Mouse (Mus musculus) embryonic facial prominence, embryonic 13.5 days (tissue): Measurements from ENCODE around the gene Kpna2. TPM values are rescaled to one million over a fixed set of nuclear protein-coding genes. Genes with fewer than 3 reads are reported as not detected.
"Not testable (repeated sequence)": the region's sequence is repeated elsewhere in the genome, so short reads cannot be mapped to it uniquely, and the experiment has no call there.

Experiments
- ATAC-seq: fragments of 200-750 bp; cut with Nextera tagmentation; 2 replicates; pipeline ENCODE4 v1.8.0; 2017; ENCODE audit warnings: low read depth; ENCODE audit not compliant: insufficient number of reproducible peaks, insufficient read depth, low FRiP score, low TSS enrichment
- H3K27ac ChIP-seq: fragments of 300-500 bp; sonication (generic); 2 replicates; pipeline ENCODE4 v1.5.1; 2015; ENCODE audit warnings: moderate library complexity, mild to moderate bottlenecking, inconsistent platforms
- H3K27me3 ChIP-seq: fragments of 300-500 bp; sonication (generic); 2 replicates; pipeline ENCODE4 v1.6.1; 2015; ENCODE audit warnings: mild to moderate bottlenecking, inconsistent platforms
- H3K36me3 ChIP-seq: fragments of 300-500 bp; sonication (generic); 2 replicates; pipeline ENCODE4 v1.6.1; 2015; ENCODE audit warnings: mild to moderate bottlenecking, inconsistent platforms
- H3K4me1 ChIP-seq: fragments of 300-500 bp; sonication (generic); 2 replicates; pipeline ENCODE4 v1.6.1; 2015; ENCODE audit warnings: inconsistent platforms
- H3K4me2 ChIP-seq: fragments of 300-500 bp; sonication (generic); 2 replicates; pipeline ENCODE4 v1.6.1; 2015; ENCODE audit warnings: moderate library complexity, mild to moderate bottlenecking, inconsistent platforms
- H3K4me3 ChIP-seq: fragments of 300-500 bp; sonication (generic); 2 replicates; pipeline ENCODE4 v1.5.1; 2015; ENCODE audit warnings: mild to moderate bottlenecking, inconsistent platforms
- H3K9ac ChIP-seq: fragments of 300-500 bp; sonication (generic); 2 replicates; pipeline ENCODE4 v1.6.1; 2015; ENCODE audit warnings: mild to moderate bottlenecking, inconsistent platforms
- H3K9me3 ChIP-seq: fragments of 300-500 bp; sonication (generic); 2 replicates; pipeline ENCODE4 v1.6.1; 2016; ENCODE audit warnings: inconsistent platforms
- WGBS: fragments of 180-500 bp; shearing (Covaris S2); methylation state at CpG from one replicate; pipeline ENCODE4 v1.1.7; 2015; ENCODE audit warnings: mixed read lengths; 5-methylcytosine and 5-hydroxymethylcytosine counted together
- polyA plus RNA-seq: library from polyadenylated mRNA; unstranded; fragments of >200 nt; fragmentation: Nextera tagmentation; extraction: Ambion mirVana; gene quantifications from 2 replicates; pipeline ENCODE4 v1.2.1, GENCODE M21; 2015

Gene Kpna2
- polyA plus RNA-seq, 1 experiment from 2014 or later: 398 TPM

DNA sequence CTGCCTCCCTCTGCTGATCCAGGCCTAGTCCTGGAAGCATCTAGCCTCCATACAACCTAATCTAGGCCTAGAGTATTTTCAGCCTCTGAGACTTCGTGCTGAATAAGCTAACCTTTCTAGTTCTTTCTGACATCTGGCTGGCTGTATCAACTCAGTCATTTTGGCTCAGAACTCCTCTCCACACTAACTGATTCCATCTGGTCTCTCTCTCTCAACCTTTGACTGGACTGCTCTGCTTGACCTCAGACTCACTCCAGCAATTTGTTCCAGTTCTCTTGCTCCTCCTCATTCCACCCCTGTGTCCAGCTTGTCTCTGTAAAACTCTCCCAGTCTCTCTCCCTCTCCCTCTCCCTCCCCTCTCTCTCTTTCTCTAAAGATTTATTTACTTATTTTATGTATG lies 17.6 kb upstream of the Kpna2 start:
- Histone ChIP-seq H3K4me3 (no peak overlapping the region), H3K4me2 (no peak overlapping the region), H3K9ac (no peak overlapping the region), H3K4me1 (0 out of 2 replicates have a peak, but pooled peaks cover under 1% of the 10 kb centered on the region), H3K36me3 (no peaks in the 10 kb centered on the region), H3K9me3 (no peaks in the 10 kb centered on the region), H3K27me3 (no peaks in the 10 kb centered on the region), H3K27ac (no peak overlapping the region)
- WGBS: 24% methylated on average over 1 of the region's 1 CpGs
- no peak for ATAC-seq

DNA sequence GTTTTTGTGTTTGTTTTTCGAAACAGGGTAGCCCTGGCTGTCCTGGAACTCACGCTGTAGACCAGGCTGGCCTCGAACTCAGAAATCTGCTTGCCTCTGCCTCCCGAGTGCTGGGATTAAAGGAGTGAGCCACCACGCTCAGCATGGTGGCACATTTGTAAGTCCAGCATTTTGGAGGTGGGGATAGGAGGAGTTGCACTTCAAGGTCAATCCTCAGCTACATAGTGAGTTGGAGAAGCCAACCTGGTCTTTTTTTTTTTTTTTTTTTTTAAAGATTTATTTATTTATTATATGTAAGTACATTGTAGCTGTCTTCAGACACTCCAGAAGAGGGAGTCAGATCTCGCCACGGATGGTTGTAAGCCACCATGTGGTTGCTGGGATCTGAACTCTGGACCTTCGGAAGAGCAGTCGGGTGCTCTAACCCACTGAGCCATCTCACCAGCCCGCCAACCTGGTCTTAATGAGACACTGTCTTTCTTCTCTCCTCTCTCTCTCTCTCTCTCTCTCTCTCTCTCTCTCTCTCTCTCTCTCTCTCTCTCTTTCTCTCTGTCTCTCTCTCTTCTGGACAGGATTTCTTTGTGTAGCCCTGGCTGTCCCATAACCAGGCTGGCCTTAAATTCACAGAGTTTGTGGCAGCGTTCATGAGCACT lies 16.3 kb upstream of the Kpna2 start:
- not testable (repeated sequence) for ATAC-seq, H3K27me3 ChIP-seq, H3K36me3 ChIP-seq, H3K9ac ChIP-seq, H3K4me2 ChIP-seq, H3K27ac ChIP-seq, H3K4me3 ChIP-seq, H3K9me3 ChIP-seq, H3K4me1 ChIP-seq
- WGBS: 72% methylated on average over 11 of the region's 11 CpGs

DNA sequence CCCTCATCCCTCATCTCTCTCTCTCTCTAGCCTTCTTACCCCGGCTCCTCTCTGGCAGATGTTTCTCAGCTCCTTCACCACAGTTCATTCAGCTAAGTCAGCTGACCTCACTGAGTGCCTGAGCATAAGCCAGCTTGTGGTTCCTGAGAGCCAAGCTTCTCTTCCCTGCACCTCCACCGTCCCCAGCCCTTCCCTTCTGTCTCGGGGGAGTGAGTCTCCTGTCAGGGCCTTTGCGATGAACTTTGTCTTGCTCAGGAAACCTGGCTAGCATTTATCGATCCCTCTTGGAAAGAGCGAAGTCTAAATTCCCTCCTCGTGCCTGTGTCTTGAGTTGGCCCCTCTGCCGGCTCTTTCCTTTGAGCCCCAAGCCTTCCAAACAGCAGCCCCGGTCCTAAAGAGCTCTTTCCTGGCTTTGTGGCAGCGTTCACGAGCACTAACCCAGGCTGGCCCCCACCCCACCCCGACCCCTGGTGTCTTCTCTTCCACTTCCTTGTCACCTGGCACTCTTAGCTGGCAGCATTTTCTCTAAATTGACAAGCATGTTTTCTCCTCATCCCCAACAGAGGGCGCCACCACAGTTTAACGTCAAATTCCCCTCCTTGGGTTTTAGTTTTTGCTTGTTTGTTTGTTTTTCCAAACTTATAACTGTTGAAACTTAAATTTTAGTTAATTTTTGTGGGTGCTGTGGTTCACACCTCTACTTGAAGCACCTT lies 15.4 kb upstream of the Kpna2 start:
- H3K27ac ChIP-seq: no peak overlapping the region
- no peak for ATAC-seq
- WGBS: 46% methylated on average over 14 of the region's 14 CpGs

DNA sequence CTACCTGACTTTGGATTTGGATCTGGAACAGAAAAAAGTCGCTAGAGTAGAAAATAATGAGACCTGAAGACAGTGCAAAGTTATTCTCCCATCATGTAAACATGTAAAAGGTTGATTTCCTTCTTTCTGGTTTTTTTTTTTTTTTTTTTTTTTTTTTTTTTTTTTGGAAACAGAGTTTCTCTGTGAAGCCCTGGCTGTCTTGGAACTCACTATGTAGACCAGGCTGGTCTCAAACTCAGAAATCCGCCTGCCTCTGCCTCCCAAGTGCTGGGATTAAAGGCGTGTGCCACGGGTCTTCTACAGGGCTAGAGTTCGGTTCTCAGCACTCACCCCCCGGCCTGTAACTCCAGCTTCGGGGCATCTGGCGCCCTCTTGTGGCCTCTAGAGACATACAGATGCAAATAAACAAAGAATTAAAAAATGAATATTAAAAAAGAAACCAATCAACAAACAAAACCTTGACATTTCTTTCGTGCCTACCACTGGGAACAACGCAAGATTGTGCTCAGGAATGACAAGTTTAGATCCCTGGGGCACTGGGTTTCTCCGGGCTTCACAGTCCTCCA lies 14.8 kb upstream of the Kpna2 start:
- H3K4me3 ChIP-seq: no peak overlapping the region
- no peak overlapping the region for H3K4me2 ChIP-seq
- 74% methylated on average over 11 of the region's 11 CpGs for WGBS
- H3K27ac ChIP-seq: no peak overlapping the region
- no peaks in the 10 kb centered on the region for H3K27me3 ChIP-seq
- no peak for ATAC-seq
- H3K36me3 ChIP-seq: no peaks in the 10 kb centered on the region
- no peaks in the 10 kb centered on the region for H3K9me3 ChIP-seq
- peaks cover 8% of the 10 kb centered on the region; the same call in 1 of the 2 replicates for H3K4me1 ChIP-seq
- H3K9ac ChIP-seq: no peak overlapping the region

More for the DNA sequence above, 15.4 kb upstream of the Kpna2 start:
- Histone ChIP-seq H3K4me1 (peaks cover 8% of the 10 kb centered on the region; the same call in 1 of the 2 replicates), H3K4me3 (no peak overlapping the region), H3K4me2 (no peak overlapping the region), H3K9me3 (no peaks in the 10 kb centered on the region), H3K27me3 (no peaks in the 10 kb centered on the region), H3K9ac (no peak overlapping the region), H3K36me3 (no peaks in the 10 kb centered on the region)

DNA sequence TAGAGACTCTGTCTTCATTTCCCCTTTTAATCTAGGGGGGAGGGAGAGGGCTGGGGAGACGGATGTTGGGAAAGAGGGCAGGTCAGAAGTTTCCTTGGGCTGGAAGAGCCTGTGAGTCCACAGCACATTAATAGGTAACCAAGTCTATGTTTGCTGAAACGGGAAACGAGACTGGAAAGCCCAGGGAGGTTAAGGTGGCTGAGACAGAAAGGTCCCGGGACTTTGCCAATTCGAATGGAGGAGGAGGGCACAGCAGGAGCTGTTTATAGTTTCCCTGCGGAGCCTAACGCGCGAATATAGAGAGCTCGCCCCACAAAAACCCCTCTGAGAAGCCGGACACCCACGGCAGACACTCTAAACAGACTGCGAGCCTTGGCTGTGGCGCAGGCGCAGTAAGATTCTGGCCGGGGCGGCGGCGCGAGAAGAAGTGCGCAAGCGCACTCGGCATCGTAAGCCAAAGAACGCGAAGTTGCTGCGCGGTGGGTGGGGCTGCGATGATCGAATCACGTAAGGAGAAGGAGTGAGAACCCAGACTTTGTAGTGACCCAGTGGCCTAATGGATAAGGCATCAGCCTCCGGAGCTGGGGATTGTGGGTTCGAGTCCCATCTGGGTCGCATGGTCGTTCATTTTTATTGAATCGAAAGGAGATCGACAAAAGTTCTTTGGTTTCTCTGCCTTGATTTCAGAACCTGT lies 13.1 kb upstream of the Kpna2 start:
- no peaks in the 10 kb centered on the region for H3K36me3 ChIP-seq
- peak overlapping the region; percentile 77 for H3K9ac ChIP-seq
- H3K4me1 ChIP-seq: peaks cover 8% of the 10 kb centered on the region; the same call in 1 of the 2 replicates
- ATAC-seq: peak; percentile 91
- peak overlapping the region; percentile 97 for H3K27ac ChIP-seq
- no peaks in the 10 kb centered on the region for H3K27me3 ChIP-seq
- H3K9me3 ChIP-seq: no peaks in the 10 kb centered on the region
- H3K4me3 ChIP-seq: peak overlapping the region; percentile 55
- H3K4me2 ChIP-seq: peak overlapping the region; percentile 56
- WGBS: under 1% methylated on average over 37 of the region's 37 CpGs

DNA sequence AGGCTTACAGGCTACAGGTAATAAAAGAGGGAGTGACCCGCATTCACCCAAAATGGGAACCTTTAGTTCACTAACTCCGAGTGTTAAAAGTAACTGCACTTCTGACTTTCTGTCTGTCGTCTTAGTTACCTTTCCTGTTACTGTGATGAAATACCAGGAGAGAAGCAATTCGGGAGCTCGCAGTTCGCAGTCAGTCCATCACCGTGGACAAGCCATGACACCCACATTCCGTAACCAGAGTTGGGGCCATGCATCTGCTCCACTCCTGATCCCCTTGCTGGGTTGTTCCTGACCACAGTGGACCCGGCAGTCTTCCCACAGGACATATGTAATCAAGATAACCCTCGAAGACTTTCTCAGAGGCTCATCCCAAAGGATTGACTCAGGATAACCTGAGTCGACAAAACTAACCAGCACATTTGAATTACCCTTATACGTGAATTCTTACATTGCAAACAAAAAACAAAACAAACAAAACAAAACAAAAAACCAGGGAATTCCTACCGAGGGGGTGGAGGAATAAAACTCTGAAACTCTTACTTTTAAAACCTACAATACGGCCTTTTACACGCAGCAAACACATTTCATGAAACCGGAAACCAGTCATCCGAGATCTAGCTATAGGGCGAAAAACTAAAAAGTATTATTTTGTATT lies 12.5 kb upstream of the Kpna2 start:
- Histone ChIP-seq H3K27me3 (no peaks in the 10 kb centered on the region), H3K27ac (peak overlapping the region; percentile 97), H3K9ac (peak overlapping the region; percentile 77), H3K4me3 (peak overlapping the region; percentile 55), H3K4me1 (peaks cover 8% of the 10 kb centered on the region; the same call in 1 of the 2 replicates), H3K36me3 (no peaks in the 10 kb centered on the region), H3K4me2 (peak overlapping the region; percentile 56), H3K9me3 (no peaks in the 10 kb centered on the region)
- ATAC-seq: no peak
- 24% methylated on average over 18 of the region's 18 CpGs for WGBS

DNA sequence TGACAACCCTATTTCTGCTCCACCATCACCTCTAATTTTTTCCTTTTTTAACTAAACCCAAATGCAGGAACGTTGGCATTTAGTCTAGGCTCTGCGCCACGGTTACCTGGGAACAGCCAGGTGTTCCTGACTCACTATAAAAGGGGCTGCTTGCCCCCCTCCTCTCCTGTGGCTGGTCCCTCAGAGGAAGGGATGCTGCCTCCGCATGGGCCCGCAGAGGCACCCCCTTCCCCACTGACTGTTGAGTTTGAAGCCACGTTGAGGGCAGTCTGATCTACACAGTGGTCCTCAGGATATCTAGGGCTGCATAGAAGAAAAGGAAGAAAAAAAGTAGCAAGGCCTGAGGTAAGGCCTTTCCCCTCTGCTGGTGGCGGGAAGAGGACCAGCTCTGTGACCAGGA lies 11.8 kb upstream of the Kpna2 start:
- H3K9me3 ChIP-seq: no peaks in the 10 kb centered on the region
- H3K9ac ChIP-seq: no peak overlapping the region
- no peak overlapping the region for H3K27ac ChIP-seq
- H3K4me2 ChIP-seq: 0 out of 2 replicates have a peak overlapping the region, but pooled peaks have one; percentile 56
- no peak overlapping the region for H3K4me3 ChIP-seq
- no peaks in the 10 kb centered on the region for H3K36me3 ChIP-seq
- WGBS: 80% methylated on average over 7 of the region's 7 CpGs
- ATAC-seq: no peak
- peaks cover 8% of the 10 kb centered on the region; the same call in 1 of the 2 replicates for H3K4me1 ChIP-seq
- H3K27me3 ChIP-seq: no peaks in the 10 kb centered on the region

DNA sequence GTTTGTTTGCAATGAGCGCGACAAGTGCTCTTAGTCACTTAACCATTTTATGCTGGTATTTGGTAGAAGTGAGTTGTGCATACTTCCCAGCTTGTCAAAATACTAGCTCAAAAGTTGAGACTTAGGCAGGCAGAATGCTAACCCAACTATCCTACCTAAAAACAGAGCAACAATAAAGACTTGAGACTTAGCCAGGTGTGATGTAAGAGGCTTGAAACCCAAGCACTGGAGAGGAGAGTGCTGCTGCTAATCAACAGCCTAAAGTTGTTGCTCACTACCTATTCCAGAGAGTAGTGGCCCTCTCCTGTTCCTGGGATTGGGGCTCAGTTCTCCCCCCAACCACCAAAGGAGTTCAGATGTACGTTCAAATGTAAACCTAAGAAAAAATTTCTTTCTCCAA lies 11.1 kb upstream of the Kpna2 start:
- H3K4me1 ChIP-seq: peaks cover 8% of the 10 kb centered on the region; the same call in 1 of the 2 replicates
- H3K36me3 ChIP-seq: no peaks in the 10 kb centered on the region
- H3K4me3 ChIP-seq: no peak overlapping the region
- H3K4me2 ChIP-seq: no peak overlapping the region
- no peaks in the 10 kb centered on the region for H3K27me3 ChIP-seq
- H3K9ac ChIP-seq: no peak overlapping the region
- no peak for ATAC-seq
- no peaks in the 10 kb centered on the region for H3K9me3 ChIP-seq
- H3K27ac ChIP-seq: no peak overlapping the region
- 95% methylated on average over 3 of the region's 3 CpGs for WGBS

DNA sequence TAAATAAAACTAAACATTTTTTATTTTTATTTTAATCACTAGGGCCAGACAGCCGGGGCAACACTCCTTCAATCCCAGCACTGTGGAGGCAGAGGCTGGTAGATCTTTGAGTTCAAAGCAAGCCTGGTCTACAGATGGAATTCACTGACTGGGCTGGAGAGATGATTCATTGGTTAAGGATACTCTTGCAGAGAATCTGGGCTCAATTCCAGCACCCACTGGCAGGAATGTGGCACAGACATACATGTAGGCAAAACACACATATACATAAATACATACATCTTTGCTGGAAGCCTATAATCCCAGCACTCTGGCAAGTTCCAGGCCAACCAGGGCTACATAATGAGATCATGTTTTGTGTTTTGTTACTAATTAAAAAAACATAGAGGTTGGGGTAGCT lies 6.2 kb upstream of the Kpna2 start:
- Histone ChIP-seq H3K9me3 (no peaks in the 10 kb centered on the region), H3K27ac (no peak overlapping the region), H3K4me3 (no peak overlapping the region), H3K27me3 (no peaks in the 10 kb centered on the region), H3K4me2 (no peak overlapping the region), H3K4me1 (no peaks in the 10 kb centered on the region), H3K36me3 (no peaks in the 10 kb centered on the region), H3K9ac (no peak overlapping the region)
- ATAC-seq: no peak
- 85% methylated on average over 1 of the region's 1 CpGs for WGBS

DNA sequence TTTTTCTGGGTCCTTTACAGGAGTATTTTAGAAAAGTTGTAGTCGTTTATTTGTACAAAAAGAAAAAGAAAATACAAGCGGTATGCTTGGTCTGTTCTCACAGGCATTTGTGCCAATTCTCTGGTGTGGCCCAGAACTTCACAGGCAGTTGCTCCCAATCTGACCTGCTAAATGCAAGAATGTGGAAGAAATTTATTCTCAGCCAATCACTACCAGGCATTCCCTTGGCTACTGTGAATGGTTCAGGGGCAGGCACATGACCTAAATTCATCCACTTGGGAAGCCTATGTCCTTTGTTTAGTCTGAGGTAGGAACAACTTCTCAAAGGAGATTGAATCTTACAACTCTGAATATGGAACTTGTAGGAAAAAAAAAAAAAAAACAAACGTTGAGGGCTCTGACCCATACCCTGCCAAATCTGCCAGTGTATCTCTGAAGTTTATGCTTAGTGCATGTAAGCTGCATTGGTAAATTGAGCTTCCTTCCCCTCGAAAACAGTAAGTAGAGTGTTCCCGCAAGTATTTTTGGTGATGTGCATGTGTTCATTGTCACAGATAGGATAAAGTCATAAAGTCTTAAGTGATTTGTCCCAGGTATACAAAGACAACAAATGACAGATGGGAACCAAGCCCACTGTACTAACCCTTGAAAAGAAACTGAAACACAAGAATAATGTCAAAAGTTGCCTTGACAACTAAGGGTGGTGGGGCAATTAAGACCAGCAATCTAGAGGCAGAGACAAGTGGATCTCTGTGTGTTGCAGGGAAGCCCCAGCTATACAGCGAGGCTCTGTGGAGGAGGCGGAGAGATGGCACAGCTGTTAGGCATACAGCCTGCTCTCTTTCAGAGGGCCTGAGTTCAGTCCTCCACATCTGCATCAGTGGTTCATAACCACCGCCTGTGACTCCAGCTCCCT lies 2.7 kb upstream of the Kpna2 start:
- Histone ChIP-seq H3K27me3 (no peaks in the 10 kb centered on the region), H3K4me1 (peaks cover 10% of the 10 kb centered on the region), H3K36me3 (0 out of 2 replicates have a peak, but pooled peaks cover 3% of the 10 kb centered on the region), H3K9me3 (no peaks in the 10 kb centered on the region), H3K4me3 (no peak overlapping the region), H3K9ac (no peak overlapping the region), H3K27ac (peak overlapping the region; percentile 13; the same call in 1 of the 2 replicates), H3K4me2 (no peak overlapping the region)
- 43% methylated on average over 8 of the region's 8 CpGs for WGBS
- no peak for ATAC-seq
